ENCODE assay signal across 34 mouse cellular contexts in the genomic region with DNA sequence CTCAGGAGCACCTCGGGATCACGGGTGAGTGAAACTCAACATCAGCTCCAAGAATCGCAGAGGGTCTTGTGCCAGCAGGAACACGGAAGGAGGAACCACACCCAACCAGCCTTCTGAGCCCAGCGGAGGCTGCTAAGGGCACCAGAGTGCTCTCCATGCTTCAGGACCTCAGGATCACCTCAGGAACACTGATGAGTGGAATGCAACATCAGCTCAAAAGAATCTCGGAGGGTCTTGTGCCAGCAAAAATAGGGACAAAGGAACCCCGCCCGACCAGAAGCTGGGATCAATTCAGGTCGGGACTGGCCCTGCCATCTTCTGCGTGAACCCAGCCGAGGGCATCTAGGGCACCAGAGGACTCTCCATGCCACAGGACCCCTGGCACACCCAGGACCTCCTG. TPM values are rescaled to one million over a fixed set of nuclear protein-coding genes. Genes with fewer than 3 reads are reported as not detected.
A peak's percentile ranks its signal among the peaks of the same experiment; 100 is the strongest.
DNase-seq lines count a peak whose midpoint lies in the region; ATAC-seq and TF ChIP-seq lines count a peak whose summit lies in the region.
"Had no signal": no experiment of that assay in that cellular context is flagged by ENCODE, and none has a peak within 500 bp of the region (broad histone marks: within the 10 kb centered on the region; RNA-seq: fewer than 3 reads in every experiment).

No protein-coding gene starts in this region.

- TF ChIP-seq CTCF in heart, adult 2 months (IDR thresholded peaks at IDR 0.05): no peak
- no peak for TF ChIP-seq CTCF in kidney, adult 2 months (conservative IDR thresholded peaks at IDR 0.05; ENCODE audit: insufficient read depth, insufficient read length, low read depth, low read length)

- ATAC-seq in kidney, embryonic 14.5 days (ENCODE audit: low FRiP score, low TSS enrichment): no peak
- ATAC-seq in neural tube, embryonic 15.5 days (ENCODE audit: low FRiP score): no peak
- ATAC-seq: activated CD4-positive, CD25-positive, alpha-beta regulatory T cell, adult 4 months; forebrain, embryonic 15.5 days had no signal

- H3K9me3 ChIP-seq in kidney, embryonic 14.5 days (ENCODE audit: control insufficient read depth, low read length): no peaks in the 10 kb centered on the region
- H3K9me3 ChIP-seq in neural tube, embryonic 15.5 days (replicated peaks): no peaks in the 10 kb centered on the region
- H3K9me3 ChIP-seq: embryonic facial prominence, embryonic 10.5 days; embryonic facial prominence, embryonic 13.5 days; forebrain, embryonic 12.5 days; forebrain, embryonic 15.5 days; hindbrain, embryonic 12.5 days had no signal

- no peak overlapping the region for H3K9ac ChIP-seq in heart, adult 2 months (ENCODE audit: low read depth, low read length)
- H3K9ac ChIP-seq in kidney, embryonic 14.5 days (ENCODE audit: low read depth, low read length): no peak overlapping the region
- no peak overlapping the region for H3K9ac ChIP-seq in neural tube, embryonic 15.5 days (replicated peaks)
- H3K9ac ChIP-seq: embryonic facial prominence, embryonic 13.5 days; forebrain, embryonic 12.5 days; forebrain, embryonic 15.5 days; hindbrain, embryonic 12.5 days had no signal

- H3K27me3 ChIP-seq in heart, adult 2 months (ENCODE audit: control insufficient read depth, insufficient read depth, low read length): no peaks in the 10 kb centered on the region
- no peaks in the 10 kb centered on the region for H3K27me3 ChIP-seq in kidney, adult 2 months (replicated peaks; ENCODE audit: control insufficient read depth, insufficient read depth, low read length)
- no peaks in the 10 kb centered on the region for H3K27me3 ChIP-seq in kidney, embryonic 14.5 days (ENCODE audit: control insufficient read depth, insufficient read depth, low read length)
- H3K27me3 ChIP-seq in neural tube, embryonic 15.5 days (replicated peaks): no peaks in the 10 kb centered on the region
- H3K27me3 ChIP-seq: embryonic facial prominence, embryonic 13.5 days; forebrain, embryonic 12.5 days; forebrain, embryonic 15.5 days; hindbrain, embryonic 12.5 days had no signal

- no peak for TF ChIP-seq EP300 in heart, adult 2 months (IDR thresholded peaks at IDR 0.05; ENCODE audit: insufficient read depth, low read depth, low read length)

- no peak overlapping the region for H3K4me3 ChIP-seq in heart, adult 2 months
- no peak overlapping the region for H3K4me3 ChIP-seq in kidney, adult 2 months (ENCODE audit: insufficient read depth, low read depth, low read length)
- H3K4me3 ChIP-seq in kidney, embryonic 14.5 days (ENCODE audit: low read length): no peak overlapping the region
- H3K4me3 ChIP-seq in neural tube, embryonic 15.5 days (replicated peaks): no peak overlapping the region
- H3K4me3 ChIP-seq: embryonic facial prominence, embryonic 10.5 days; embryonic facial prominence, embryonic 13.5 days; erythroblast, embryonic 14.5 days; forebrain, embryonic 12.5 days; forebrain, embryonic 15.5 days; hindbrain, embryonic 12.5 days had no signal

- 80% methylated on average over 11 of the region's 11 CpGs for WGBS in heart, adult 2 months
- WGBS in kidney, adult 2 months: 46% methylated on average over 11 of the region's 11 CpGs
- WGBS in kidney, embryonic 14.5 days: 91% methylated on average over 11 of the region's 11 CpGs
- 89% methylated on average over 11 of the region's 11 CpGs for WGBS in neural tube, embryonic 15.5 days

- intact Hi-C loops in heart, adult 2 months (cut with DNase I): no loop called here

- no peak for TF ChIP-seq POLR2A in heart, adult 2 months (IDR thresholded peaks at IDR 0.05; ENCODE audit: insufficient read depth, low read depth, low read length)
- no peak for TF ChIP-seq POLR2A in kidney, adult 2 months (IDR thresholded peaks at IDR 0.05; ENCODE audit: low read depth, low read length)

- peak; percentile 79 for DNase-seq in heart, adult 11 months
- no peak for DNase-seq in heart, adult 2 months
- peak; percentile 62 for DNase-seq in kidney, adult 2 months
- peak; percentile 16 for DNase-seq in kidney, postnatal 10 days
- peak; percentile 26 to 50 for DNase-seq in kidney, postnatal 36 days
- no peak for DNase-seq in ovary, postnatal 14 days (ENCODE audit: low spot score)
- DNase-seq: adrenal gland, adult 8-10 months; adrenal gland, postnatal 25 days; cerebellum, adult 11-12 months; cerebellum, adult 8-10 months; cerebellum, postnatal 10 days; cerebellum, postnatal 36 days; embryo, embryonic 11 days; gastrocnemius, postnatal 25 days had no signal

- H3K4me2 ChIP-seq in kidney, embryonic 14.5 days (replicated peaks; ENCODE audit: low read depth, low read length): no peak overlapping the region
- no peak overlapping the region for H3K4me2 ChIP-seq in neural tube, embryonic 15.5 days
- H3K4me2 ChIP-seq: embryonic facial prominence, embryonic 13.5 days; forebrain, embryonic 12.5 days; forebrain, embryonic 15.5 days; heart, embryonic 11.5 days; hindbrain, embryonic 12.5 days had no signal

- no peaks in the 10 kb centered on the region for H3K79me2 ChIP-seq in heart, adult 2 months (replicated peaks; ENCODE audit: control insufficient read depth, insufficient read depth, low read length)

- H3K27ac ChIP-seq in heart, adult 2 months: no peak overlapping the region
- peak overlapping the region; percentile 91 for H3K27ac ChIP-seq in kidney, adult 2 months (ENCODE audit: insufficient read depth, low read depth, low read length)
- no peak overlapping the region for H3K27ac ChIP-seq in kidney, embryonic 14.5 days (ENCODE audit: low read depth, low read length)
- no peak overlapping the region for H3K27ac ChIP-seq in neural tube, embryonic 15.5 days (replicated peaks)
- H3K27ac ChIP-seq: embryonic facial prominence, embryonic 10.5 days; embryonic facial prominence, embryonic 13.5 days; forebrain, embryonic 12.5 days; forebrain, embryonic 15.5 days; hindbrain, embryonic 12.5 days had no signal

- H3K36me3 ChIP-seq in heart, adult 2 months (ENCODE audit: control insufficient read depth, insufficient read depth, low read length): no peaks in the 10 kb centered on the region
- H3K36me3 ChIP-seq in kidney, adult 2 months (ENCODE audit: control insufficient read depth, insufficient read depth, low read length): no peaks in the 10 kb centered on the region
- H3K36me3 ChIP-seq in kidney, embryonic 14.5 days (ENCODE audit: control insufficient read depth, insufficient read depth, low read length): no peaks in the 10 kb centered on the region
- H3K36me3 ChIP-seq in neural tube, embryonic 15.5 days: no peaks in the 10 kb centered on the region
- H3K36me3 ChIP-seq: embryonic facial prominence, embryonic 10.5 days; embryonic facial prominence, embryonic 13.5 days; forebrain, embryonic 12.5 days; forebrain, embryonic 15.5 days; hindbrain, embryonic 12.5 days had no signal

- H3K4me1 ChIP-seq in heart, adult 2 months (ENCODE audit: control insufficient read depth, insufficient read depth, low read length): peaks cover 1% of the 10 kb centered on the region; the same call in 1 of the 2 replicates
- H3K4me1 ChIP-seq in kidney, adult 2 months (ENCODE audit: control insufficient read depth, insufficient read depth, low read length): peaks cover 14% of the 10 kb centered on the region
- H3K4me1 ChIP-seq in kidney, embryonic 14.5 days (ENCODE audit: control insufficient read depth, insufficient read depth, low read length): no peaks in the 10 kb centered on the region
- H3K4me1 ChIP-seq in neural tube, embryonic 15.5 days: no peaks in the 10 kb centered on the region
- H3K4me1 ChIP-seq: embryonic facial prominence, embryonic 10.5 days; embryonic facial prominence, embryonic 13.5 days; forebrain, embryonic 12.5 days; forebrain, embryonic 15.5 days; hindbrain, embryonic 12.5 days had no signal

RNA-seq across cellular contexts. Expression of a gene that starts 8.4 kb away (rescaled TPM):
- total RNA-seq in heart, adult 2 months (2021): not detected
- not detected in 2 replicates for polyA plus RNA-seq in heart, adult 2 months (2012; rRNA removed)
- polyA plus RNA-seq in kidney, adult 2 months (2012; rRNA removed): not detected in 2 replicates
- polyA plus RNA-seq in kidney, embryonic 14.5 days (2014; fragmentation: Nextera tagmentation; extraction: Ambion mirVana): not detected in 2 replicates
- polyA plus RNA-seq in neural tube, embryonic 15.5 days (2015; fragmentation: Nextera tagmentation; extraction: Ambion mirVana): not detected in 2 replicates
- total RNA-seq: adrenal gland, adult 8-10 months; adrenal gland, postnatal 25 days; ES-E14; gastrocnemius, adult 8-10 months; gastrocnemius, postnatal 25 days; heart, adult 8-10 months; heart, postnatal 25 days; hematopoietic stem cell, adult 5-6 weeks had no signal
- polyA plus RNA-seq: activated CD4-positive, CD25-positive, alpha-beta regulatory T cell, adult 4 months; brain, embryonic 14.5 days; cortical plate, adult 2 months; embryonic facial prominence, embryonic 10.5 days; embryonic facial prominence, embryonic 13.5 days; erythroblast, embryonic 14.5 days; forebrain, embryonic 12.5 days; forebrain, embryonic 15.5 days; gonadal fat pad, adult 2 months; heart, embryonic 11.5 days; heart, embryonic 14.5 days; heart, postnatal 0 days; hindbrain, embryonic 12.5 days had no signal

RNA-seq across cellular contexts. Expression of a gene that starts 11.1 kb away (rescaled TPM):
- not detected for total RNA-seq in heart, adult 2 months (2021)
- 0.20 TPM in 1 of 2 replicates, not detected in the other for polyA plus RNA-seq in heart, adult 2 months (2012; rRNA removed)
- polyA plus RNA-seq in kidney, adult 2 months (2012; rRNA removed): 1,887 and 3,432 TPM in 2 replicates
- 7.0 and 13.7 TPM in 2 replicates for polyA plus RNA-seq in kidney, embryonic 14.5 days (2014; fragmentation: Nextera tagmentation; extraction: Ambion mirVana)
- polyA plus RNA-seq in neural tube, embryonic 15.5 days (2015; fragmentation: Nextera tagmentation; extraction: Ambion mirVana): 1.3 and 2.0 TPM in 2 replicates
- total RNA-seq: adrenal gland, adult 8-10 months; adrenal gland, postnatal 25 days; gastrocnemius, adult 8-10 months; gastrocnemius, postnatal 25 days; heart, adult 8-10 months; heart, postnatal 25 days; hematopoietic stem cell, adult 5-6 weeks had no signal
- polyA plus RNA-seq: activated CD4-positive, CD25-positive, alpha-beta regulatory T cell, adult 4 months; erythroblast, embryonic 14.5 days had no signal

Comparison
In these comparisons a context has a peak if more than half of its experiments do, and no peak if none do; other contexts are left out.
1. DNase-seq: peak in heart, adult 11 months (single experiment), kidney, adult 2 months (single experiment), kidney, postnatal 10 days (single experiment) and kidney, postnatal 36 days (2 of 2); none in heart, adult 2 months (0 of 2) and ovary, postnatal 14 days (single experiment).
2. RNA of a gene that starts 11.1 kb away (polyA plus RNA-seq): 1,887 to 3,432 TPM in kidney, adult 2 months; 7.0 to 13.7 TPM in kidney, embryonic 14.5 days, 1.3 to 2.0 TPM in neural tube, embryonic 15.5 days and 0.20 TPM in heart, adult 2 months; every median in the first group is over 100 times any median in the second.